Mouse (Mus musculus) heart, embryonic 13.5 days (tissue): ENCODE measurements at regions not wholly inside any gene's neighbourhood (a gene's known extent, or its start where the extent isn't known, plus 50 kb on each side); places are given as distances from the start of the nearest gene placed in this dataset.

Source experiments
- ATAC-seq: fragments of 200-750 bp; cut with Nextera tagmentation; 2 replicates; pipeline ENCODE4 v1.8.0; 2017; ENCODE audit warnings: moderate TSS enrichment; ENCODE audit not compliant: insufficient number of reproducible peaks, low FRiP score, low TSS enrichment; ENCODE audit errors: extremely low read depth
- H3K27ac ChIP-seq: fragments of 300-500 bp; sonication (generic); replicated peaks from 2 replicates; pipeline ENCODE4 v1.5.1; 2015; ENCODE audit warnings: moderate library complexity, mild to moderate bottlenecking, inconsistent platforms
- H3K27me3 ChIP-seq: fragments of 300-500 bp; sonication (generic); replicated peaks from 2 replicates; pipeline ENCODE4 v1.6.1; 2015; ENCODE audit warnings: mild to moderate bottlenecking, inconsistent platforms
- H3K36me3 ChIP-seq: fragments of 300-500 bp; sonication (generic); 2 replicates; pipeline ENCODE4 v1.6.1; 2015; ENCODE audit warnings: mild to moderate bottlenecking, inconsistent platforms
- H3K4me1 ChIP-seq: fragments of 300-500 bp; sonication (generic); 2 replicates; pipeline ENCODE4 v1.6.1; 2015; ENCODE audit warnings: inconsistent platforms
- H3K4me2 ChIP-seq: fragments of 300-500 bp; sonication (generic); 2 replicates; pipeline ENCODE4 v1.6.1; 2015; ENCODE audit warnings: inconsistent platforms, mild to moderate bottlenecking, moderate library complexity
- H3K4me3 ChIP-seq: fragments of 300-500 bp; sonication (generic); 2 replicates; pipeline ENCODE4 v1.5.1; 2015; ENCODE audit warnings: moderate library complexity, mild to moderate bottlenecking, inconsistent platforms
- H3K9ac ChIP-seq: fragments of 300-500 bp; sonication (generic); 2 replicates; pipeline ENCODE4 v1.6.1; 2015; ENCODE audit warnings: inconsistent platforms, mild to moderate bottlenecking, moderate library complexity
- H3K9me3 ChIP-seq: fragments of 300-500 bp; sonication (generic); 2 replicates; pipeline ENCODE4 v1.6.1; 2016; ENCODE audit warnings: inconsistent platforms
- WGBS: fragments of 180-500 bp; shearing (Covaris S2); methylation state at CpG from one replicate; pipeline ENCODE4 v1.1.7; 2015; ENCODE audit warnings: mixed read lengths; 5-methylcytosine and 5-hydroxymethylcytosine counted together

DNA sequence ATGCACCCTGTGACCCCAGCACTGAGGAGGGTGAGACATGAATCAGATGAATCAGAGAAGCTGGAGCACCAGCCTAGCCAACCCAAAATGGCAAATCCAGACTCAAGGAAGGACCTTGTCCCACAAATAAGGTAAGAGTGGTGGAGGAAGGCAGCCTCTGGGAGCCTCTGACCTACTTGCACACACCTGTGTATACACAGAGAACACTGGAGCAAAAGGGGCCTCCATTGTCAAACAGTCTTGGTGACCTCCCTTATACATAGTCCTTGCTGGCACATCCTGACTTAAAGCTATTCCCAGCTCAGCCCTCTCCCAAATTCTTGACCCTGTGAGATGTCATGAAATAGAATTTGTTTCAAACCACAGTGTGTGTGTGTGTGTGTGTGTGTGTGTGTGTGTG, 57.1 kb downstream of the Inhbb start:
- Histone ChIP-seq H3K9me3 (0 out of 2 replicates have a peak, but pooled peaks cover 4% of the 10 kb centered on the region), H3K4me2 (no peak overlapping the region), H3K36me3 (no peaks in the 10 kb centered on the region), H3K9ac (no peak overlapping the region), H3K27me3 (no peaks in the 10 kb centered on the region), H3K4me3 (no peak overlapping the region), H3K27ac (no peak overlapping the region), H3K4me1 (no peaks in the 10 kb centered on the region)
- ATAC-seq: no peak

DNA sequence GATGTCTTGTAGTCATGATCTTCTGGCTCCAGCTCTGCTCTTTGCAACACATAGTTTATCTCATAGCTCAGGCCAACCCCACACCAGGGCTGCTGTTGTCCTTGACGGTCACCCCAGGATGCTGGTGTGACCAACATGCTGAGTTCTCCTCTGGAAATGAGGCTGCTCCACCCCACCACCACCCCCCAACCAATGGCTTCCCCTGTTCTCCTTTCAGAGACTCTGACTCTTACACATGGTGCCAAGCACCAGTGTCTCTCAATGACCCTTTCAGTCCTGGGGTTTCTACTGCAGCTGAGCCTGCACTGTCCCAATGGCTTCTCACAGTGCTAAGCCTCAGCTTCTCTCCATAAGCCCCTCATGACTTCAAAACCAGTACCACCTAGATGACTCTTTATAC, 64.0 kb downstream of the Inhbb start:
- H3K27ac ChIP-seq: no peak overlapping the region
- H3K4me1 ChIP-seq: no peaks in the 10 kb centered on the region
- ATAC-seq: no peak
- H3K27me3 ChIP-seq: no peaks in the 10 kb centered on the region
- no peak overlapping the region for H3K4me2 ChIP-seq
- no peaks in the 10 kb centered on the region for H3K36me3 ChIP-seq
- H3K4me3 ChIP-seq: no peak overlapping the region
- 0 out of 2 replicates have a peak, but pooled peaks cover 4% of the 10 kb centered on the region for H3K9me3 ChIP-seq
- WGBS: 50% methylated on average over 1 of the region's 1 CpGs
- no peak overlapping the region for H3K9ac ChIP-seq

DNA sequence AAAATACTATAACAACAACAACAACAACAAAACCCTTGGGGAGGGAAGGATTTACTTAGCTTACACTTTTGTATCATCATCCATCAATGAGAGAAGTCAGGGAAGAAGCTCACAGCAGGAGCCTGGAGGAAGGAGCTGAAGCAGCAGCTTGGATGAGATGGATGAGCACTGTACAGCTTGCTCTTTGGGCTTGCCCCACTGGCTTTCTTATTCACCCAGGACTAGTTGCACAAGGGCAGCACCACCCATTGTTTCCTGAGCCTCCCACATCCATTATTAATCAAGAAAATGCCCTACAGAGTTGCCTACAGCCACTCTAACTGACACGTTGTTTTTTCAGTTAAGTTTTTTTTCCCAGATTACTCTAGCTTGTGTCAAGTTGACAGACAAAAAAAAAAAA, 65.1 kb downstream of the Inhbb start:
- H3K4me1 ChIP-seq: no peaks in the 10 kb centered on the region
- H3K9me3 ChIP-seq: no peaks in the 10 kb centered on the region
- no peak overlapping the region for H3K9ac ChIP-seq
- no peak overlapping the region for H3K4me3 ChIP-seq
- H3K27ac ChIP-seq: no peak overlapping the region
- H3K27me3 ChIP-seq: no peaks in the 10 kb centered on the region
- no peak for ATAC-seq
- WGBS: 45% methylated on average over 1 of the region's 1 CpGs
- no peaks in the 10 kb centered on the region for H3K36me3 ChIP-seq
- H3K4me2 ChIP-seq: no peak overlapping the region

DNA sequence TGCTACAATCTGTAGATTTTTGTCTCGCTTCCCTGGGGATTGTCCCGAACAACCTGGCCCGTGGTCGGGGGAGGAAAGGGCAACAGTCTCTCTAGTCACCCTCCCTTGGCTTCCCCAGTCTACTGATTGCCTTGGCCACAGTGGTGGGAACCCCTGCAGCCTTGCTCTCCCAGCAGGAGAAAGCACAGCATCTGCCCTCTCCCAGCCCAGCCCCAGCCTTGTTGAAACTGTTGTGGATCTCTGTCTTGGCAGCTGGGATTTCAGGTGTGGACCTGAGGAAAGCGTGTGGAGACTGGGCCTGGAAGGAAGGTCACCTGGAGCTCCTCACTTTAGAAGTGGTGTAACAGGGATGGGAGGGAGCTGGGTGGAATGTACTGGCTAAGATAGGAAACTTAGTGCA, 66.6 kb downstream of the Inhbb start:
- WGBS: 62% methylated on average over 5 of the region's 5 CpGs
- Histone ChIP-seq H3K9me3 (peaks cover 5% of the 10 kb centered on the region), H3K4me1 (no peaks in the 10 kb centered on the region), H3K27me3 (no peaks in the 10 kb centered on the region), H3K4me2 (no peak overlapping the region), H3K9ac (no peak overlapping the region), H3K4me3 (no peak overlapping the region), H3K36me3 (no peaks in the 10 kb centered on the region), H3K27ac (no peak overlapping the region)
- no peak for ATAC-seq

DNA sequence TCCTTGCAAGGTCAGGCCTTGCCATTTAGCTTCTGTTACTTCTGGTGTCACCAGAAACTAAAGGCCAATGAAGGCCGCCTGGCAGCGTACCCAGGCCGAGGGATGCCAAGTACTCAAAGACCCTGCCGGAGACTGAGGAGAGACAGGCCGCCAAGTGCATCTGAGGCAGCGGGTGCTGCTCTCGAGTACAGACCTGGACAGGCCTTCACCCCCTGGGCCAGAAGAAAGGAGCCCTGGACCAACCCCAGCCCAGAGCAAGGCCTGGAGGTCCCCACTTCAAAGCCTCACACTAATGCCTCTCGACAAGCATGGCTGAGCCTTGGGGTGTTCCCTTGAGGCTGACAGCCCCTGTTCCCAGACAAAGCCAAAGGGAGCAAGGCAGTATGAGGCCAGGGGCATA, 70.5 kb downstream of the Inhbb start:
- Histone ChIP-seq H3K36me3 (no peaks in the 10 kb centered on the region), H3K4me1 (peaks cover 3% of the 10 kb centered on the region), H3K27me3 (peaks cover 5% of the 10 kb centered on the region; the same call in 1 of the 2 replicates), H3K9ac (no peak overlapping the region), H3K4me3 (no peak overlapping the region), H3K27ac (no peak overlapping the region), H3K4me2 (no peak overlapping the region), H3K9me3 (peaks cover 5% of the 10 kb centered on the region)
- WGBS: 85% methylated on average over 8 of the region's 8 CpGs
- ATAC-seq: no peak

DNA sequence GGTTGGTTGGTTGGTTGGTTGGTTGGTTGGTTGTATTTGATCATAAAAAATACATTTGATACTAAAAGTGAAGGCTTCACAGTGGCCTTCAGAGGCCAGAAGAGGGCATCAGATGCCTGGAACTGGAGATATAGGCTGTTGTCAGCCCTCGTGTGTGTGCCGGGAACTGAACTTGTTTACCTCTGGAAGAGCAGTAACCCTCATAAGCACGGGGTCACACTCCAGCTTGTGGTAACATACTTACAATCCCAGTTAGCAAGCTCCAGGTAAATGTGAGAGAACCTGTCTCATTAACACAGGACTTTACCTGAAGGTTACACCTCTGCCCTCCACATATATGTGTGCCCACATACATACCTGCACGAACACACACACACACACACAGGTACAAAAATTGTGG, 71.2 kb downstream of the Inhbb start:
- no peak for ATAC-seq
- H3K4me2 ChIP-seq: no peak overlapping the region
- peaks cover 5% of the 10 kb centered on the region; the same call in 1 of the 2 replicates for H3K27me3 ChIP-seq
- peaks cover 3% of the 10 kb centered on the region for H3K4me1 ChIP-seq
- WGBS: 85% methylated on average over 4 of the region's 4 CpGs
- no peaks in the 10 kb centered on the region for H3K36me3 ChIP-seq
- no peak overlapping the region for H3K27ac ChIP-seq
- H3K4me3 ChIP-seq: no peak overlapping the region
- peaks cover 5% of the 10 kb centered on the region for H3K9me3 ChIP-seq
- no peak overlapping the region for H3K9ac ChIP-seq

DNA sequence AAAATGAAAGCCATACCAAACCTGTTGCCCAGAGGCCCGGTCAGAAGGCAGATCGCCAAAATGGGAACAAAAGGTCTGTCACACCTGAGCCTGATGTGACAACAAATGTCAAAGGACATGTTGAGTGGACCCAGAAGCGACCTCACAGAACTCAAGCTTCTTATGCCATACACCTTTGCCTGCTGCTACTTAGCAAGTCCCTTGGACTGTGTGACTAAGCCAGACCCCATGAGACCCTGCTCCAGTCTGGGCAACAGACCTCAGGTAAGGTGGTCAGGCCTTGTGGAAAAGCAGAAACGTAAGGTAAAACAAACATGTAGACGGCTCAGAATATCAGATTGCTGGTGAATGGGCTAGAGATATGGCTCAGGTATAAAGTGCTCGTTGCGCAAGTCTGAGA, 71.8 kb downstream of the Inhbb start:
- no peak overlapping the region for H3K27ac ChIP-seq
- no peak for ATAC-seq
- no peak overlapping the region for H3K4me3 ChIP-seq
- H3K36me3 ChIP-seq: no peaks in the 10 kb centered on the region
- no peak overlapping the region for H3K4me2 ChIP-seq
- H3K27me3 ChIP-seq: peaks cover 5% of the 10 kb centered on the region; the same call in 1 of the 2 replicates
- peaks cover 3% of the 10 kb centered on the region for H3K4me1 ChIP-seq
- H3K9ac ChIP-seq: no peak overlapping the region
- 82% methylated on average over 7 of the region's 7 CpGs for WGBS
- H3K9me3 ChIP-seq: peaks cover 5% of the 10 kb centered on the region

DNA sequence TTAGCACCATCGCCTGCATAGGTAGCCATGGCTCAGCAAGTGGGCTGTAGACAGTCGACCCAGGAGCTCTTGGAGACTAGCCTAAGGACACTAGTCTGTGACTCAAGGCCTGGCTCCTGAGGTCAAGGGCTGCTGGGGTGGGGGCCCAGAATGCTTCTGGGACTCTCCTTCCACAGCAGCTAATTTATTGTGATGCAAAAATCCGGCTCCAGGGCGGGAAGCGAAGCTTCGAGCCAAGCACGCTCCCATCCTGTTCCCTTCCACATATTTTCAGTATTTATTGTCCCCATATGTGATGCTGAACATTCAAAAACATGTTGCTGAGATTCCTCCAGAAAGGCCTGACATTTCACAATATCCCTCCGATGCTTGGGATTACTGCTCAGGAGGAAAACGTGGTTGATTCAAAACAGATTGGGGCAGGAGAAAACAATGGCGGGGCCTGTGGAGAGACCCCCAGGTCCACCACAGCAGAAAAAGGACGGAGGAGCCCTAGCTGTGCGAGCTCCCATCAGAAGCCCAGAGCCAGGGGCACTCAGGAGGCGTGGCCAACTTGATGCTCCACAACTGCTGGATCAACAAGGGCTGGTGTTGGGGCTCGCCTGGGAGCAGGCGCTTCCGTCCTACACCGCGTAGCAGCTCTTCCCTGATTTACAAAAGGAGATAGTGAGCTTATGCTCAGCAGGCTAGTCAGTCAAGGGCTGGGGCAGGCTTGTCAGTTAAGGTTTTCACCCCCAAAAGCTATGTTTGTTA, 73.4 kb downstream of the Inhbb start:
- Histone ChIP-seq H3K27ac (no peak overlapping the region), H3K9ac (no peak overlapping the region), H3K4me1 (peaks cover 6% of the 10 kb centered on the region), H3K9me3 (peaks cover 5% of the 10 kb centered on the region), H3K27me3 (peaks cover 5% of the 10 kb centered on the region; the same call in 1 of the 2 replicates), H3K4me2 (peak overlapping the region; percentile 4), H3K36me3 (no peaks in the 10 kb centered on the region), H3K4me3 (no peak overlapping the region)
- no peak for ATAC-seq
- 27% methylated on average over 18 of the region's 18 CpGs for WGBS

DNA sequence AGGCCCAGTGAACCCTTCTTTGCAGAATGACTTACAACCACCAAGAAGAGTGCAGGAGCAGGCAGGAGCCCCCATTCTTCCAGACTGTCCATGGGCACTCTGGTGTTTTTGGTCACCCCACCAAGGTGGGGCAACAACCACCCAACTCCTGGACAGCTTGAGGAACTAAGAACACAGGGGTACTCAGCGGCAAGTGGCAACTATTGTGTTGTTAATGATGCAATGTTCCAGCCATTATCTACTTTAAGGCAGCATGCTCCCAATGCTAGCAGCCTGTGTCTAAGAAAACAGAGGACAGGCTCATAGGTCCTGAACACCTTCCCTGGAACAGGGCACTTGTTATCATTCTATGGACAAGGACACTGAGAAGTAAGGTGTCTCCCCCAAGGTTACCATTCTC, 74.3 kb downstream of the Inhbb start:
- no peak overlapping the region for H3K4me3 ChIP-seq
- H3K27ac ChIP-seq: no peak overlapping the region
- H3K9me3 ChIP-seq: peaks cover 5% of the 10 kb centered on the region
- no peak overlapping the region for H3K4me2 ChIP-seq
- H3K9ac ChIP-seq: no peak overlapping the region
- peaks cover 5% of the 10 kb centered on the region; the same call in 1 of the 2 replicates for H3K27me3 ChIP-seq
- H3K36me3 ChIP-seq: no peaks in the 10 kb centered on the region
- no peak for ATAC-seq
- H3K4me1 ChIP-seq: peaks cover 6% of the 10 kb centered on the region
- 76% methylated on average over 1 of the region's 1 CpGs for WGBS

DNA sequence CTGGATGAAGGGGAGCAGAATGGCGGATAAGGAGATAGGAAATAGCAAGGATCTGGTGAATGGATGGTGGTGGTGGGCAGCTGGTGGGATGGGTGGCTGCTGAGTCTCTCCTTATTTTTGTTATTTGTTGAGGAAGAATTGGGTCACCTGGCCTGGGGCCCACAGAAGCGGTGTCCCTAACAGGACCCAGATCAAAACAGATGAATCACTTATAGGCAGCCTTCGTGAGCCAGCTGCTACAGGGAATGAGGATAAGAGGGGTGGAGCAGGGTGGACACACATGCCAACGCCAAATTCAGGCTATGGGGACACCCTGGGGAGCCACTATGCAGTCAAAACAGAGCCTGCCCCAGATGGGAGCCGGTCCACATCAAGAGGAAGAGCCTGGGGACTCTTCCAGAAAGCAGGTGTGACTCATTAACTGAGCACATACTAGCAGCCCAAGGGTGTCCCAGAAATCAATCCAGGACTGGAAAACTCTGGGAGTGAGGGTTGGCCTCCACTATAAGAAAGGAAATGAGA, 75.4 kb downstream of the Inhbb start:
- Histone ChIP-seq H3K27me3 (peaks cover 5% of the 10 kb centered on the region; the same call in 1 of the 2 replicates), H3K4me3 (no peak overlapping the region), H3K4me1 (peaks cover 6% of the 10 kb centered on the region), H3K4me2 (no peak overlapping the region), H3K9ac (no peak overlapping the region), H3K9me3 (peaks cover 5% of the 10 kb centered on the region), H3K27ac (no peak overlapping the region), H3K36me3 (no peaks in the 10 kb centered on the region)
- 77% methylated on average over 5 of the region's 5 CpGs for WGBS
- no peak for ATAC-seq

DNA sequence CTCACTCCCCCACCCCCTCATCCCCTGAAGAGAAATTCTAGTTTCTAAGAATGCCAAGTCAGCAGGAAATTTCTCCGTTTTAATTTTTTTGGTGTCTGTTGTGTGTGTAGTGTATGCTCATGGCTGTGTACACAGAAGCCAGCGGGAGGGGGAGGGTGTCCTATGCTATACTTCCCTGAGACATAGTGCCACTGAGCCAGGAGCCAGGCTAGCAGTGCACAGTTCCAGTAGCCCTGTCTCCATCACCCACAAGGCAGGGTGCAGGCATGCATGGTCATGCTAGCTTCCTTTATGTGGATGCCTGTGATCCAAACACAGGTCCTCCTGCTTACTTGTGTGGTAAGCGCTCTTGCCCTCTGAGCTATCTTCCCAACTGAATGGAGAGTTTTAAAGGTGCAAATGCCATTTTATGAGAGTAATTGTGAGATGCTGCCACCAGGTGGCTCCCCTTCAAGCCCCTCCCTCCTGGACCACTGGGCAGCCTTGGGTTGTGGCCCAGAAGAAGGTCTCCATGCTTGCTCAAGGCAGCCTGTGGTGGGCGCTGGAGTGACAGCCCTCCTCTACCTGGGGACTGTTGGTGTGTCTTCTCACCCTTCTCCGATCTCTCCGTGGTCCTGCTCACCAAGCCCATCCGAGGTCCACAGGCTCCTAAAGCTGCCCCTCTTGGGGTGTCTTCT, 76.8 kb downstream of the Inhbb start:
- H3K9ac ChIP-seq: no peak overlapping the region
- H3K9me3 ChIP-seq: no peaks in the 10 kb centered on the region
- H3K36me3 ChIP-seq: no peaks in the 10 kb centered on the region
- H3K4me3 ChIP-seq: no peak overlapping the region
- WGBS: 55% methylated on average over 7 of the region's 7 CpGs
- ATAC-seq: no peak
- H3K4me2 ChIP-seq: no peak overlapping the region
- no peak overlapping the region for H3K27ac ChIP-seq
- H3K4me1 ChIP-seq: peaks cover 6% of the 10 kb centered on the region
- H3K27me3 ChIP-seq: peaks cover 5% of the 10 kb centered on the region; the same call in 1 of the 2 replicates
